Mouse (Mus musculus) embryonic facial prominence, embryonic 15.5 days (tissue): ENCODE results near the gene Upk3b. TPM values are rescaled to one million over a fixed set of nuclear protein-coding genes. Genes with fewer than 3 reads are reported as not detected.

Experiments used
- ATAC-seq: fragments of 200-750 bp; cut with Nextera tagmentation; 2 replicates; pipeline ENCODE4 v1.8.0; 2017; ENCODE audit warnings: low read depth, moderate TSS enrichment; ENCODE audit not compliant: insufficient number of reproducible peaks, low FRiP score, low TSS enrichment
- H3K27ac ChIP-seq: fragments of 300-500 bp; sonication (generic); replicated peaks from 2 replicates; pipeline ENCODE4 v1.5.1; 2015; ENCODE audit warnings: mild to moderate bottlenecking, inconsistent platforms
- H3K27me3 ChIP-seq: fragments of 300-500 bp; sonication (generic); 2 replicates; pipeline ENCODE4 v1.6.1; 2015; ENCODE audit warnings: inconsistent platforms
- H3K36me3 ChIP-seq: fragments of 300-500 bp; sonication (generic); 2 replicates; pipeline ENCODE4 v1.6.1; 2015; ENCODE audit warnings: mild to moderate bottlenecking, inconsistent platforms
- H3K4me1 ChIP-seq: fragments of 300-500 bp; sonication (generic); 2 replicates; pipeline ENCODE4 v1.6.1; 2015; ENCODE audit warnings: inconsistent platforms
- H3K4me2 ChIP-seq: fragments of 300-500 bp; sonication (generic); replicated peaks from 2 replicates; pipeline ENCODE4 v1.6.1; 2015; ENCODE audit warnings: mild to moderate bottlenecking, inconsistent platforms
- H3K4me3 ChIP-seq: fragments of 300-500 bp; sonication (generic); replicated peaks from 2 replicates; pipeline ENCODE4 v1.5.1; 2015; ENCODE audit warnings: mild to moderate bottlenecking, inconsistent platforms
- H3K9ac ChIP-seq: fragments of 300-500 bp; sonication (generic); 2 replicates; pipeline ENCODE4 v1.6.1; 2015; ENCODE audit warnings: inconsistent platforms
- H3K9me3 ChIP-seq: fragments of 300-500 bp; sonication (generic); replicated peaks from 2 replicates; pipeline ENCODE4 v1.6.1; 2016; ENCODE audit warnings: inconsistent platforms
- WGBS: fragments of 180-500 bp; shearing (Covaris S2); methylation state at CpG from one replicate; pipeline ENCODE4 v1.1.7; 2015; 5-methylcytosine and 5-hydroxymethylcytosine counted together
- polyA plus RNA-seq: library from polyadenylated mRNA; unstranded; fragments of >200 nt; fragmentation: Nextera tagmentation; extraction: Ambion mirVana; gene quantifications from 2 replicates; pipeline ENCODE4 v1.2.1, GENCODE M21; 2015

Upk3b gene
- polyA plus RNA-seq, 1 experiment from 2014 or later, result 5.4 TPM

GRCm38 (mm10) chr5:136075076-136075475, 36.8 kb downstream of the Upk3b start:
- ATAC-seq, result no peak
- WGBS, result 92% methylated on average over 5 of the region's 5 CpGs
- H3K4me1 ChIP-seq, result peaks cover 17% of the 10 kb centered on the region

GRCm38 (mm10) chr5:136076284-136076683, 38.0 kb downstream of the Upk3b start:
- no peak overlapping the region for H3K9ac ChIP-seq
- H3K4me3 ChIP-seq, result no peak overlapping the region
- H3K27ac ChIP-seq, result no peak overlapping the region
- no peak overlapping the region for H3K4me2 ChIP-seq
- H3K4me1 ChIP-seq, result peaks cover 17% of the 10 kb centered on the region
- H3K27me3 ChIP-seq, result no peaks in the 10 kb centered on the region
- WGBS, result 20% methylated on average over 7 of the region's 7 CpGs
- ATAC-seq, result no peak
- no peaks in the 10 kb centered on the region for H3K9me3 ChIP-seq
- no peaks in the 10 kb centered on the region for H3K36me3 ChIP-seq

More at GRCm38 (mm10) chr5:136075076-136075475, 36.8 kb downstream of the Upk3b start:
- H3K4me3 ChIP-seq, result no peak overlapping the region
- H3K9ac ChIP-seq, result no peak overlapping the region
- H3K27me3 ChIP-seq, result no peaks in the 10 kb centered on the region
- H3K4me2 ChIP-seq, result no peak overlapping the region
- no peaks in the 10 kb centered on the region for H3K36me3 ChIP-seq
- no peaks in the 10 kb centered on the region for H3K9me3 ChIP-seq
- H3K27ac ChIP-seq, result no peak overlapping the region

GRCm38 (mm10) chr5:136077001-136077550, 38.8 kb downstream of the Upk3b start:
- Histone ChIP-seq H3K27me3 (no peaks in the 10 kb centered on the region), H3K4me2 (no peak overlapping the region), H3K9me3 (no peaks in the 10 kb centered on the region), H3K36me3 (no peaks in the 10 kb centered on the region), H3K4me1 (peaks cover 17% of the 10 kb centered on the region), H3K9ac (no peak overlapping the region), H3K4me3 (no peak overlapping the region), H3K27ac (peak overlapping the region; percentile 34; the same call in 1 of the 2 replicates)
- WGBS, result 64% methylated on average over 9 of the region's 9 CpGs
- ATAC-seq, result no peak

GRCm38 (mm10) chr5:136078136-136078535, 39.8 kb downstream of the Upk3b start:
- Histone ChIP-seq H3K4me2 (no peak overlapping the region), H3K4me3 (no peak overlapping the region), H3K9me3 (no peaks in the 10 kb centered on the region), H3K27ac (no peak overlapping the region), H3K36me3 (no peaks in the 10 kb centered on the region), H3K4me1 (peaks cover 14% of the 10 kb centered on the region; the same call in 1 of the 2 replicates), H3K9ac (no peak overlapping the region), H3K27me3 (no peaks in the 10 kb centered on the region)
- no peak for ATAC-seq
- 95% methylated on average over 5 of the region's 5 CpGs for WGBS

GRCm38 (mm10) chr5:136082345-136082744, 44.0 kb downstream of the Upk3b start:
- no peak overlapping the region for H3K4me2 ChIP-seq
- 0 out of 2 replicates have a peak, but pooled peaks cover 6% of the 10 kb centered on the region for H3K27me3 ChIP-seq
- H3K36me3 ChIP-seq, result no peaks in the 10 kb centered on the region
- no peak overlapping the region for H3K9ac ChIP-seq
- H3K4me1 ChIP-seq, result peaks cover 25% of the 10 kb centered on the region
- no peaks in the 10 kb centered on the region for H3K9me3 ChIP-seq
- 73% methylated on average over 4 of the region's 4 CpGs for WGBS
- H3K4me3 ChIP-seq, result no peak overlapping the region
- ATAC-seq, result no peak
- no peak overlapping the region for H3K27ac ChIP-seq

- no peaks in the 10 kb centered on the region for H3K9me3 ChIP-seq
- H3K4me2 ChIP-seq, result peak within 1 kb of the TSS; percentile 97
- H3K4me3 ChIP-seq, result peak within 1 kb of the TSS; percentile 61
- whole genome bisulfite sequencing, result under 1% methylated on average over 28 of the region's 28 CpGs
- H3K36me3 ChIP-seq, result no peaks in the 10 kb centered on the region
- ATAC-seq, result peak; percentile 98
- H3K27me3 ChIP-seq, result 0 out of 2 replicates have a peak, but pooled peaks cover 6% of the 10 kb centered on the region
- H3K27ac ChIP-seq, result peak within 1 kb of the TSS; percentile 52
- peaks cover 24% of the 10 kb centered on the region for H3K4me1 ChIP-seq
- peak within 1 kb of the TSS; percentile 44 for H3K9ac ChIP-seq
Measured at GRCm38 (mm10) chr5:136083669-136084107, 45.4 kb downstream of the Upk3b start, which contains the start of gene Rasa4. Gene Rasa4, plus strand, starts transcription at chr5:136083916.

- H3K9me3 ChIP-seq, result no peaks in the 10 kb centered on the region
- peaks cover 24% of the 10 kb centered on the region for H3K4me1 ChIP-seq
- H3K4me2 ChIP-seq, result peak overlapping the region; percentile 97
- peak; percentile 20; the same call in 1 of the 2 replicates for ATAC-seq
- peak overlapping the region; percentile 61 for H3K4me3 ChIP-seq
- no peak overlapping the region for H3K27ac ChIP-seq
- no peaks in the 10 kb centered on the region for H3K36me3 ChIP-seq
- H3K27me3 ChIP-seq, result 0 out of 2 replicates have a peak, but pooled peaks cover 6% of the 10 kb centered on the region
- 2% methylated on average over 23 of the region's 23 CpGs for WGBS
- H3K9ac ChIP-seq, result peak overlapping the region; percentile 44
Measured at GRCm38 (mm10) chr5:136084144-136084881, 46.0 kb downstream of the Upk3b start.

GRCm38 (mm10) chr5:136084891-136085651, 46.8 kb downstream of the Upk3b start:
- H3K9ac ChIP-seq, result no peak overlapping the region
- peak overlapping the region; percentile 61 for H3K4me3 ChIP-seq
- H3K4me1 ChIP-seq, result peaks cover 24% of the 10 kb centered on the region
- no peaks in the 10 kb centered on the region for H3K9me3 ChIP-seq
- WGBS, result 18% methylated on average over 20 of the region's 21 CpGs
- no peak for ATAC-seq
- no peaks in the 10 kb centered on the region for H3K36me3 ChIP-seq
- no peak overlapping the region for H3K27ac ChIP-seq
- 0 out of 2 replicates have a peak, but pooled peaks cover 6% of the 10 kb centered on the region for H3K27me3 ChIP-seq
- peak overlapping the region; percentile 97 for H3K4me2 ChIP-seq

- ATAC-seq, result no peak
Measured at GRCm38 (mm10) chr5:136086290-136086689, 48.0 kb downstream of the Upk3b start.

GRCm38 (mm10) chr5:136088821-136089575, 50.7 kb downstream of the Upk3b start:
- Histone ChIP-seq H3K27ac (no peak overlapping the region), H3K9me3 (no peaks in the 10 kb centered on the region), H3K4me3 (no peak overlapping the region), H3K36me3 (0 out of 2 replicates have a peak, but pooled peaks cover 3% of the 10 kb centered on the region), H3K27me3 (0 out of 2 replicates have a peak, but pooled peaks cover 6% of the 10 kb centered on the region), H3K4me2 (no peak overlapping the region), H3K4me1 (peaks cover 16% of the 10 kb centered on the region), H3K9ac (no peak overlapping the region)
- ATAC-seq, result no peak
- WGBS, result 17% methylated on average over 14 of the region's 14 CpGs

More at GRCm38 (mm10) chr5:136086290-136086689, 48.0 kb downstream of the Upk3b start:
- peaks cover 24% of the 10 kb centered on the region for H3K4me1 ChIP-seq
- no peak overlapping the region for H3K27ac ChIP-seq
- no peak overlapping the region for H3K4me3 ChIP-seq
- H3K27me3 ChIP-seq, result 0 out of 2 replicates have a peak, but pooled peaks cover 6% of the 10 kb centered on the region
- H3K9me3 ChIP-seq, result no peaks in the 10 kb centered on the region
- no peak overlapping the region for H3K4me2 ChIP-seq
- 0 out of 2 replicates have a peak, but pooled peaks cover 3% of the 10 kb centered on the region for H3K36me3 ChIP-seq
- 84% methylated on average over 8 of the region's 8 CpGs for WGBS
- no peak overlapping the region for H3K9ac ChIP-seq
